Mouse (Mus musculus): ENCODE results near the gene Gm9964. TPM values are rescaled to one million over a fixed set of nuclear protein-coding genes. Genes with fewer than 3 reads are reported as not detected.

Gm9964 gene
- not detected for polyA plus RNA-seq (2014; fragmentation: Illumina TruSeq; extraction: RNeasy Lipid Tissue Mini Kit (QIAGEN cat#74804); ENCODE audit: low read depth, low replicate concordance)

DNA sequence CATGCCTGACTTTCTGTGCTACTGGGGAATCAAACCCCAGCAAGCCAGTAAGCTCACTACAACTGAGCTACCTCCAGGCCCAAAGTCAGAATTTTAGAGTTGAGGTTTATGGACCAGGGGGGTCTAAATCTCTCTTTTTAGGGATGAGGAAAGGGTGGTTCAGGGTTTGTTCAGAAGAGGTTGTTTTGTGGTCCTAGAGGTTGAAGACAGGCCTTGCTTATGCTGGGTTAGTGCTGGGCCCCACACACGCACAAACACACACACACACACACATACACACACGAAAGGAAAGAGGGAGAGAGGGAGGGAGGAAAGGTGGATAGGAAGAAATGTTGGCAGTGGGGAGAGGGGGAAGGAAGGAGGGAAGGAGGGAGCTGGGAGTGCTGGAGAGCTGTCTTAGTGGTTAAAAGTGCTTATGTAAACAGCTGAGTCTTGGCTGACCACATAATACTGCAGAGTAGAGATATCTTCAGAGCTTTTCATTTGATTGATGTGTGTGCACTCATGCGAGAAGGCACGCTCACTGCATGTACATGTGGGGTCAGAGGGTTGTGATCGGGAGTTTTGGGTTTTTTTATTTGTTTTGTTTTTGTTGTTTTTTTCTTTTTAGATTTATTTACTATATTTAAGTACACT, at the start of gene Gm9964:
TSS of gene Gm9964 (minus strand) at position 51 of the 636 bp plus-strand sequence.

GRCm38 (mm10) chr11:79339234-79339807, 42.6 kb upstream of the Gm9964 start, which contains the start of gene Nf1:
Nf1 (plus strand) TSS chr11:79339693.

DNA sequence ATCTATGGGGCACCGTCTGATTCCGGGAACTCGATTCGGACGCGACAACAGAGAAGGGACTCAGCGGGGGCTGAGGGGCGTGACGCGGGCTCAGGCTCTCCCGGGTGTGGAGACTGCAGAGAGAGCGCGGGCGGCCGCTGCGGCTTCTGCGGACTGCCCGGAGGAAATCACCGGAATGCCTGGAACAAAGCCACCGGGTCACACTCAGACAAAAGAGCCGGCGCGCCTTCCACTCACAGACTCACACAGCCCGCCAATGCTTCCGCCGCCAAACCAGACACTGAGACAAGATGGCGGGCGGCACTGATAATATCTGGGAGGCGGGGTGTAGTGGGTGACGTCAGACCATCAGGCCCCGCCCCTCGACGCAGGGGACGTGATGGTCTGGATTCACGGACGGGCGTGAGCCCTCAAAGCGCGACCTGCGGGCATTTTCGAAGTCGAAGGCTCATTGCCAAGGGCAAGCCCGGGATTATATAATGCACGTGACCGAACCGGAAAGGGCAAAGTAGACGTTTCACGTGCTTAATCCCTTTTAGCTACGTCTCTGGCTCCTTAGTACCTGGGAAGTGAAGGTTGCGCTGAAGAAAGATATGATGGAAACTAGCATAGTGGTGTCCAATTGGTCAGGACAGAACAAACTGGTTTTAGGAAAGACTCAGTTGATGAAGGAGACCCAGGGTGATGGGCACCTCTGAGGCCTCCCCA, 42.2 kb downstream of the Gm9964 start, which contains the start of gene Wsb1:
TSS of gene Wsb1 (minus strand) at position 281 of the 708 bp plus-strand sequence.

Other genes with a start within 250 kb of the Gm9964 start
- 6.3 TPM for gene Ksr1, start 150.5 kb downstream of the Gm9964 start, polyA plus RNA-seq (2014; fragmentation: Illumina TruSeq; extraction: RNeasy Lipid Tissue Mini Kit (QIAGEN cat#74804); ENCODE audit: low read depth, low replicate concordance)
- gene Wsb1, start 42.2 kb downstream of the Gm9964 start, polyA plus RNA-seq (2014; fragmentation: Illumina TruSeq; extraction: RNeasy Lipid Tissue Mini Kit (QIAGEN cat#74804); ENCODE audit: low read depth, low replicate concordance) = 45.3 TPM
- gene Nf1, start 42.8 kb upstream of the Gm9964 start, polyA plus RNA-seq (2014; fragmentation: Illumina TruSeq; extraction: RNeasy Lipid Tissue Mini Kit (QIAGEN cat#74804); ENCODE audit: low read depth, low replicate concordance) = 12.0 TPM
- gene Omg, start 207.2 kb upstream of the Gm9964 start, polyA plus RNA-seq (2014; fragmentation: Illumina TruSeq; extraction: RNeasy Lipid Tissue Mini Kit (QIAGEN cat#74804); ENCODE audit: low read depth, low replicate concordance) = not detected
- 7.8 TPM for gene Evi2b, start 226.9 kb upstream of the Gm9964 start, polyA plus RNA-seq (2014; fragmentation: Illumina TruSeq; extraction: RNeasy Lipid Tissue Mini Kit (QIAGEN cat#74804); ENCODE audit: low read depth, low replicate concordance)
- gene Evi2, start 233.7 kb upstream of the Gm9964 start, polyA plus RNA-seq (2014; fragmentation: Illumina TruSeq; extraction: RNeasy Lipid Tissue Mini Kit (QIAGEN cat#74804); ENCODE audit: low read depth, low replicate concordance) = 0.53 TPM
- gene Evi2a, start 233.7 kb upstream of the Gm9964 start, polyA plus RNA-seq (2014; fragmentation: Illumina TruSeq; extraction: RNeasy Lipid Tissue Mini Kit (QIAGEN cat#74804); ENCODE audit: low read depth, low replicate concordance) = 10.5 TPM

All from adipose tissue, adult 10 weeks (tissue).